Mouse (Mus musculus): ENCODE results near the gene Opcml.

Opcml gene

GRCm38 (mm10) chr9:27830519-27830918 lies 39.9 kb downstream of the Opcml start:
- DNase-seq (ENCODE audit: low spot score): no peak

- no peak for DNase-seq (ENCODE audit: low spot score)
These were observed 52.2 kb downstream of the Opcml start for GRCm38 (mm10) chr9:27842806-27843205.

- no peak for DNase-seq (ENCODE audit: low spot score)
These were observed 81.0 kb downstream of the Opcml start for GRCm38 (mm10) chr9:27871624-27872023.

- DNase-seq (ENCODE audit: low spot score): no peak
These were observed 99.1 kb downstream of the Opcml start for GRCm38 (mm10) chr9:27889636-27890035.

GRCm38 (mm10) chr9:27917250-27917649 lies 126.7 kb downstream of the Opcml start:
- DNase-seq (ENCODE audit: low spot score): no peak

GRCm38 (mm10) chr9:27923495-27923894 lies 132.9 kb downstream of the Opcml start:
- DNase-seq (ENCODE audit: low spot score): no peak

- DNase-seq (ENCODE audit: low spot score): no peak
These were observed 133.6 kb downstream of the Opcml start for GRCm38 (mm10) chr9:27923945-27924825.

- DNase-seq (ENCODE audit: low spot score): no peak
These were observed 135.1 kb downstream of the Opcml start for GRCm38 (mm10) chr9:27925650-27926049.

GRCm38 (mm10) chr9:27937253-27937652 lies 146.7 kb downstream of the Opcml start:
- no peak for DNase-seq (ENCODE audit: low spot score)

- DNase-seq (ENCODE audit: low spot score): no peak
These were observed 147.1 kb downstream of the Opcml start for GRCm38 (mm10) chr9:27937660-27938059.

- no peak for DNase-seq (ENCODE audit: low spot score)
These were observed 154.9 kb downstream of the Opcml start for GRCm38 (mm10) chr9:27945323-27946010.

- DNase-seq (ENCODE audit: low spot score): no peak
These were observed 160.5 kb downstream of the Opcml start for GRCm38 (mm10) chr9:27951110-27951509.

- no peak for DNase-seq (ENCODE audit: low spot score)
These were observed 171.1 kb downstream of the Opcml start for GRCm38 (mm10) chr9:27961682-27962081.

GRCm38 (mm10) chr9:27963385-27963784 lies 172.8 kb downstream of the Opcml start:
- no peak for DNase-seq (ENCODE audit: low spot score)

GRCm38 (mm10) chr9:27964902-27965550 lies 174.5 kb downstream of the Opcml start:
- no peak for DNase-seq (ENCODE audit: low spot score)

- no peak for DNase-seq (ENCODE audit: low spot score)
These were observed 177.7 kb downstream of the Opcml start for GRCm38 (mm10) chr9:27968266-27968665.

- no peak for DNase-seq (ENCODE audit: low spot score)
These were observed 181.7 kb downstream of the Opcml start for GRCm38 (mm10) chr9:27972293-27972692.

GRCm38 (mm10) chr9:27982576-27982975 lies 192.0 kb downstream of the Opcml start:
- no peak for DNase-seq (ENCODE audit: low spot score)

GRCm38 (mm10) chr9:27986604-27987588 lies 196.3 kb downstream of the Opcml start:
- no peak for DNase-seq (ENCODE audit: low spot score)

GRCm38 (mm10) chr9:27991611-27992010 lies 201.0 kb downstream of the Opcml start:
- DNase-seq (ENCODE audit: low spot score): no peak

- DNase-seq (ENCODE audit: low spot score): no peak
These were observed 206.0 kb downstream of the Opcml start for GRCm38 (mm10) chr9:27996536-27996935.

- no peak for DNase-seq (ENCODE audit: low spot score)
These were observed 208.2 kb downstream of the Opcml start for GRCm38 (mm10) chr9:27998767-27999166.
